Comparison of ENCODE assay signal across 8 mouse cellular contexts in the genomic region with DNA sequence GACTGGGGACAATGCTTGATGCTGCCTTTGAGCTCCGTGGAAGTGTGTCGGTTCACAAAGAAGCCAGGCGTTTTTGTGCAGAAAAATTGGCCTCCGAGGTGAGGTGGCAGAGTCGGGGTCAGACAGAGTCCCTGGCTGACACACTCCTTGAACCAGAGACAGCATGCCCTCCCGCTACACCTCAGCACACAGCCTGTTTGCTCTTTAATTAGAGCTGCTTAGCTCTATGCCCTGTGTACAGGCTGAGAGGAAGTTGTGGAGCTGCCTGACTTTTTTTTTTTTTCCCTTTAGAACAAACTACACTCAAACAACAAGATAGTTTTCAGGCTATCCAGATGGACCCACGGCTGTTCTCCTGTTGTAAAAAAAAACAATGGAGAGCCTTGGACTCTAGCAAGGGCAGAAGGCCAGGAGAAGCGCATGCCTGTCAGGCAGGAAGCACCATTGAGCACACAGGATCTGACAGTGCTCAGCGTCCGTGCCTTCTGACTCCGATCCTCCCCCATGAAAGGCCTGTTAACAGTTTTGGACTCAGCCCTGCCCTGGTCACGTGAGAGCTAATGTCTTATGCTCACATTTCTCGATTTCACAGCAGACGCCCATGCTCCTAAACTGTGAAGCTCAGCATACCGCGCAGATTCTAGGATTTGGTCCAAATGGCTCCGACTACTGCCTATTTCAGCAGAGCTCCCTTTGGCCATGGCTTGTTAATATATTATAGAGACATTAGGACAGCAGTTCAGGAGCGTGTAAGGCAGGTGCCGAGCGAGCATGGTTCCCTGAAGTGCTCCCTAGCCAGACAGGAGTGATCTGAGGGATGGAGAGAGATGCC. TPM values are rescaled to one million over a fixed set of nuclear protein-coding genes. Genes with fewer than 3 reads are reported as not detected.
DNase-seq lines count a peak whose midpoint lies in the region; ATAC-seq lines count a peak whose summit lies in the region.

No protein-coding gene starts in this region.

- intact Hi-C loops in left cerebral cortex, postnatal 4 days (cut with DNase I), result no loop called here

- ATAC-seq in cerebellum, adult (ENCODE audit: insufficient number of reproducible peaks, low FRiP score, low TSS enrichment), result peak; percentile 89
- ATAC-seq in activated CD4-positive, CD25-positive, alpha-beta regulatory T cell, adult 4 months, result no peak

- peak; percentile 22 for DNase-seq in adrenal gland, adult 2 months
- no peak for DNase-seq in adrenal gland, postnatal 4 days (ENCODE audit: low spot score in 2 of 2)
- peak; percentile 19 to 29 for DNase-seq in frontal cortex, postnatal 14 days (ENCODE audit: low spot score in 2 of 2)
- DNase-seq in kidney, adult 8-10 months, result peak; percentile 92 to 95
- peak; percentile 79 for DNase-seq in left cerebral cortex, postnatal 4 days
- DNase-seq in retina, embryonic 14.5 days (ENCODE audit: low spot score), result peak; percentile 49

RNA-seq across cellular contexts. Expression of a gene that starts 42.3 kb away (rescaled TPM):
- 10 to 100 TPM in 1 of 2 experiments, 1 to 10 TPM in 1; 10.0 to 16.9 TPM for total RNA-seq in adrenal gland, adult 2 months (2021)
- polyA plus RNA-seq in adrenal gland, adult 2 months (2012; rRNA removed), result 20.2 and 24.0 TPM in 2 replicates
- total RNA-seq in adrenal gland, postnatal 4 days (2021), result 10 to 100 TPM; 14.5 to 16.4 TPM
- 1 to 10 TPM in 1 of 2 experiments, under 1 TPM in 1; 0.52 to 1.0 TPM for total RNA-seq in left cerebral cortex, postnatal 4 days (2021)
- polyA plus RNA-seq in activated CD4-positive, CD25-positive, alpha-beta regulatory T cell, adult 4 months (2017; shearing (Covaris generic)), result 10 to 100 TPM in 1 of 2 experiments, 1 to 10 TPM in 1; 9.1 to 12.7 TPM

Comparison
In these comparisons a context has a peak if more than half of its experiments do, and no peak if none do; other contexts are left out.
1. DNase-seq: peak in adrenal gland, adult 2 months (single experiment), frontal cortex, postnatal 14 days (2 of 2), kidney, adult 8-10 months (2 of 2), left cerebral cortex, postnatal 4 days (single experiment) and retina, embryonic 14.5 days (single experiment); none in adrenal gland, postnatal 4 days (0 of 2).
2. RNA of a gene that starts 42.3 kb away (total RNA-seq): 10.0 to 16.9 TPM in adrenal gland, adult 2 months and 14.5 to 16.4 TPM in adrenal gland, postnatal 4 days; 0.52 to 1.0 TPM in left cerebral cortex, postnatal 4 days; every median in the first group is over 4 times any median in the second.